Mouse (Mus musculus): Measurements from ENCODE around the gene Olfr910.

The Olfr910 gene

GRCm38 (mm10) chr9:38537549-38537948 lies at the start of gene Olfr910:
Olfr910 (plus strand) TSS chr9:38537849.
- no peak for DNase-seq (ENCODE audit: low spot score in 2 of 2)

DNA sequence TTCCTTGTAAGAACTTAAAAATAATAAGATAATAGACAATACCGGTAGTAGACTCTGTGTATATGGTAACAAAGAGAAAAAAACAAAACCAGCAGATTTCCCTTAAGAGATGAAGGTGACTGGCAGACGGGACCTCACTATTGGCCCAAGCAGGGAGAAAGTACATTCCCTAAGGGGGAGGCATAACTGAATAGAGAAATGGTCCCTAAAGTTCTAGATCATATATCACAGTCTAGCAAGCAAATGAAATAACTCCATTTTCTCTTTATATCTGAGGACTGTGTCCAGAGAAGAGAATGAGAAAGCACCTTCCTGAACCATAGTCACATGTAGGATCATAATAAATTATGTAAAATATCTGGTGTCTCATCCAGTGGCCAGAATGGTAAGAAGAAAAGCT lies 42.1 kb upstream of the Olfr910 start, which contains the start of gene Olfr907:
Olfr907 (plus strand) TSS at position 301 of the 400 bp plus-strand sequence.
- no peak for DNase-seq (ENCODE audit: low spot score in 2 of 2)

- no peak for DNase-seq (ENCODE audit: low spot score in 2 of 2)
Measured at GRCm38 (mm10) chr9:38512353-38512752, 25.3 kb upstream of the Olfr910 start.

DNA sequence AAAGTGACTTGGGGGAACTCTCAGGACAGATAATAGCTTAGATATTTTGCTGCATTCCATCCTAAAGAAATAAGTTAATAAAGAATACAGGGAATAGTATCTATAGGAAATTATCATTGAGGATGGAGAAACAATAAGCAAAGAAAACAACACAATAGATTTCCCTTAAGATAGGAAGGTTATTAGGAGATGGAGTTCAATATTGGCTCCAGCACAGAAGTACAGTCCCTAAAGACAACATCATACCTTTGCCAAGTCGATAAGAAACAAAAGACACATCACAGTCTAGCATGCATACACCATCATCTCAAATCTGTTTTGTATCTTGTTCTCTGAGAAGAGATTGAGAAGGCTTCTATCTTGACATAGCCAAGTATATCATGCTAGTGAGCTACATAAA lies 16.4 kb upstream of the Olfr910 start, which contains the start of gene Olfr911-ps1:
Olfr911-ps1 (plus strand) TSS at position 301 of the 400 bp plus-strand sequence.
- no peak for DNase-seq (ENCODE audit: low spot score in 2 of 2)

DNA sequence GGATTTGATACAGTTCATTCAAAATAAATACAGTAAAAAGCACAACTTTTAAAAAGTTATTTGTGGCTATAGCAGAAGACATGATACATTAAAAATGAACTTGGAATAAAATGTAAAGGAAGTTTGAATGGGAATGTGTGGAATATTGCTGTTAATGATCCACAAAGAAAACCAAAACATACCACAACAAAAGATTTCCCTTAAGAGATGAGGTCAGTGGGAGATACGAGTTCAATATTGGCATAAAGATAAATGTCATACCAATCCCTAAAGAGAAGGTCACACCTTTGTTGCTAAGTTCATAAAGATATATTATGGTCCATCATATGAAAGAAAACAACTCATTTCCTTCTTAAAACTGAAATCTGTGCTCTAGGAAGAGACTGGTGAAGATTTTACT lies 42.2 kb downstream of the Olfr910 start, which contains the start of gene Olfr912:
Olfr912 (plus strand) TSS at position 301 of the 400 bp plus-strand sequence.
- no peak for DNase-seq (ENCODE audit: low spot score in 2 of 2)
